Mouse (Mus musculus): ENCODE data around the gene Dclre1b. TPM values are rescaled to one million over a fixed set of nuclear protein-coding genes. Genes with fewer than 3 reads are reported as not detected.
A peak's percentile ranks its signal among the peaks of the same experiment; 100 is the strongest.

The Dclre1b gene
- polyA plus RNA-seq, 1 experiment = 10.1 TPM

DNA sequence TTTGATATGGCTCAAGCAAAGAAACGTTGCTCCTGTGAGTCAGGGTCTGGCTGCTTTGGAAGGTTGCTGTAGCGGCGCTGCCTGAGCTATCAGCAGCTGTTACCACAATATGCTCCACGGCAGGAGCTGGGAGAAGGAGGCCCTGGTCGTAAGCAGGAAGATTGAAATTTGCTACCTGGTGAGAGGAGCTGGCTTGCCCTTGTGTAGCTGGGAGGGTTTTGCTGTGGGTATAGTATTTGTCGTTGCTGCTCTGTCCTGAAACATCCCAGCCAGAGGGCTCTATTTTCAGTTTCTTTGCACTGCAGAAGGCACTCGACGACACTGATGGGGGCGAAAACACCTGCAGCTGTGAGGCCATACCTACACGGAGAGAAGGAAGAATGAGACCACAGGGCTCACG is 31.3 kb downstream of the Dclre1b start:
- no peak overlapping the region for H3K27ac ChIP-seq (ENCODE audit: insufficient read depth, low read length)
- TF ChIP-seq POLR2A (IDR thresholded peaks at IDR 0.05; ENCODE audit: low read depth, low read length) (no peak), CTCF (IDR thresholded peaks at IDR 0.05; ENCODE audit: borderline replicate concordance, insufficient read depth, low read length) (no peak)
- H3K4me3 ChIP-seq (ENCODE audit: insufficient read depth, low read length) = no peak overlapping the region
- H3K4me1 ChIP-seq (ENCODE audit: control insufficient read depth, insufficient read depth, low read length) = no peaks in the 10 kb centered on the region

DNA sequence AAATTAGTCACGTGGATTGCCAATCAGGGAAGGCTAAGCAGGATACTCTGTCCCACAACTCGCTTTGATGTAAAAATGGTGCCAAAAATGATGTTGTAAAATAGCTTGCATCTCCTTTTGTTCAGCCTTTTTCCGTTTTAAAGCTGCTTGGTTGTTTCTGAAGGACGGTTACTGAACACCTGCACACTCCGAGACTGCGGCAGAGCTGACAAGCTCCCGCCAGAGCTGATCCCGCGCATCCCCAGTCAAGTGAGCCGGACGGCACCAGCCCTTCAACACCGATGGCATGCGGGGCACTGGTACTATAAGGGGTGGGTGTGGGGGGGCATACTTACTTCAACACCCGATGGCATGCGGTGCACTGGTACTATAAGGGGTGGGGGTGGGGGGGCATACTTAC is 35.2 kb downstream of the Dclre1b start:
- H3K4me1 ChIP-seq (ENCODE audit: control insufficient read depth, insufficient read depth, low read length) = no peaks in the 10 kb centered on the region
- H3K4me3 ChIP-seq (ENCODE audit: insufficient read depth, low read length) = no peak overlapping the region
- TF ChIP-seq POLR2A (IDR thresholded peaks at IDR 0.05; ENCODE audit: low read depth, low read length) = no peak
- TF ChIP-seq CTCF (IDR thresholded peaks at IDR 0.05; ENCODE audit: borderline replicate concordance, insufficient read depth, low read length) = no peak
- no peak overlapping the region for H3K27ac ChIP-seq (ENCODE audit: insufficient read depth, low read length)

DNA sequence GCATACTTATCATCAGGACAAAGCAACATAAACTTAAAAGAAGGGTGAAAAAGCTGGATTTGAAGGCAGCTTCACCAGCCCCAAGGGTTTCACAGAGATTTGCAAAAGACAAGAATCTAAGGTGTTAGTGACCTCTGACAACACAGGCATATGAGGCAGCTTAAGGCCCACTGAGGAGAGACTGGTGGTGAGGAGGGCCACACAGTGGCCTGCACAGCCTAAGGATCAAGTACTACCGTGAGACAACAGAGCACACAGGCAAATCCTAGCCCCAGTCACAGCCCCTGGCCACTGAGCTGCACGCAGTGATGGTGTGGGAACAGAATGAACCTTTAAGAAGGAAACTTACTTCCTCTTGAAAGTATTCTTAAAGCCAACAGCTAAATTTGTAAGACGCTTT is 35.7 kb downstream of the Dclre1b start:
- TF ChIP-seq CTCF (IDR thresholded peaks at IDR 0.05; ENCODE audit: borderline replicate concordance, insufficient read depth, low read length) (no peak), POLR2A (IDR thresholded peaks at IDR 0.05; ENCODE audit: low read depth, low read length) (no peak)
- H3K27ac ChIP-seq (ENCODE audit: insufficient read depth, low read length) = no peak overlapping the region
- no peaks in the 10 kb centered on the region for H3K4me1 ChIP-seq (ENCODE audit: control insufficient read depth, insufficient read depth, low read length)
- H3K4me3 ChIP-seq (ENCODE audit: insufficient read depth, low read length) = no peak overlapping the region

DNA sequence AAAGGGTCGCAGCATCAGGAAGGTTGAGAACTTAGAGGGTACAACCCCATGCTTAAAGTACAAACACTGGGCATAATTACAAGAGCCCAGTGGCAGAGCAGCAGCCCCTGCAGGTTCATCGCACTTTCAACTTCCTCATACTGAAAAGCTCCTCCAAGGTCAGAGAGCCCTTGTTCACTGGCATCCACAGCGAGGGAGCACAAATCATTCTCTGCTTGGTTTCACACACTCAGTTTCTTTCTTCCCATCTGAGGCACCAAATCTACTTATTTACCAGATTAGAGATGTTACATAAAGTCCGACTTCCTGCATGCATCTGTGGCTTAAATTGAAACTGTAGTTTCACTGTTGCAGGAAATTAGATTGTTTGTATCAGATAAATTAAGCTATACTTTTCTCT is 36.4 kb downstream of the Dclre1b start:
- TF ChIP-seq CTCF (IDR thresholded peaks at IDR 0.05; ENCODE audit: borderline replicate concordance, insufficient read depth, low read length) (no peak), POLR2A (IDR thresholded peaks at IDR 0.05; ENCODE audit: low read depth, low read length) (no peak)
- H3K4me1 ChIP-seq (ENCODE audit: control insufficient read depth, insufficient read depth, low read length) = no peaks in the 10 kb centered on the region
- no peak overlapping the region for H3K4me3 ChIP-seq (ENCODE audit: insufficient read depth, low read length)
- H3K27ac ChIP-seq (ENCODE audit: insufficient read depth, low read length) = no peak overlapping the region

DNA sequence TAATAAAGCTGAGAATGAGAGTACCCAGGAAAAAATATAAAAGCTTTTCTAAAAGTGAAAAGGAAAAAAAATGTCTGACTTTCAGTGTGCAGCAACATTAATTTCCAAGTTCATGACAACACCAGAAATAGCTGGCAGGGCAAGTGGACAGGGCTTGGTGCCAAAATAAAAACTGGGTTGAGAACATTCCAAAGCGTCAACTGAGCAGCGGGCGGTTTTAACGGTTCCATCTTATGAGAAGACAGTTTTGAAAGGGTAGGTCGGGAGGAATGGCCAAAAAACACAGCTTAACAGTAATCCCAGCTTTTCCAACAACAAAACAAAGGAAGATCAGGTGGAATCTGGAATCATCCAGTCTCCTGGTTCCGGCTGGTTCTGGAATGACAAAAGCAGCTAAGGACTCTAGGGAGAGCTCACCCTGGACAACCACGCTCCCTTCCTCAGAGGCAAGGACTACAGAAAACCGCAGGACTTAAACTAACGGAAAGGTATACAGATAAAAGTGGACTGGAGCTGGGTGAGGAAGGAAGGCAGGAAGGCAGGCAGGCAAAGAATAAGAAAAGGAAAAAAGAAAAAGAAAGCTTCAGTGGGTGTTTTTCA is 37.6 kb downstream of the Dclre1b start:
- no peak for TF ChIP-seq CTCF (IDR thresholded peaks at IDR 0.05; ENCODE audit: borderline replicate concordance, insufficient read depth, low read length)
- no peak for TF ChIP-seq POLR2A (IDR thresholded peaks at IDR 0.05; ENCODE audit: low read depth, low read length)
- Histone ChIP-seq H3K27ac (ENCODE audit: insufficient read depth, low read length) (peak overlapping the region; percentile 59), H3K4me3 (ENCODE audit: insufficient read depth, low read length) (no peak overlapping the region)

DNA sequence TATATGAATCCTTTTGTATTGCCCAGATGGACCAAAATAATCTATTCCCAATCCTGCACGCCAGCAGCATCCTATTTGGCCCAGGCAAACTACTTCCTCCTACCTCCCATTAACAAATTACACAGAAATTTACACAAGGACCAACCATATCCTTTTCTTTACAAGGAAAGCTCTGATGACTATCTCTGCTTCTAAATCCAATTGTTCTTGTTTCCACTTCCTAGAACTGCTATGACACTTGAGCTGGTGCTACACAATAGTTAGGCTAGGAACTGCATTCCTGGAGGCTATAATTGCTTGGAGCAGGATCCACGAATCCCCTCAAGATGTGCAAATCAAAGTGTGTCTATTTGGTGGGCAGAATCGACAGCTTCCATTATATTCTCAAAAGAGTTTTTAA is 42.5 kb downstream of the Dclre1b start:
- TF ChIP-seq CTCF (IDR thresholded peaks at IDR 0.05; ENCODE audit: borderline replicate concordance, insufficient read depth, low read length) (no peak), POLR2A (IDR thresholded peaks at IDR 0.05; ENCODE audit: low read depth, low read length) (no peak)
- no peak overlapping the region for H3K4me3 ChIP-seq (ENCODE audit: insufficient read depth, low read length)
- H3K4me1 ChIP-seq (ENCODE audit: control insufficient read depth, insufficient read depth, low read length) = no peaks in the 10 kb centered on the region
- H3K27ac ChIP-seq (ENCODE audit: insufficient read depth, low read length) = no peak overlapping the region

More for the DNA sequence above, 37.6 kb downstream of the Dclre1b start:
- no peaks in the 10 kb centered on the region for H3K4me1 ChIP-seq (ENCODE audit: control insufficient read depth, insufficient read depth, low read length)

DNA sequence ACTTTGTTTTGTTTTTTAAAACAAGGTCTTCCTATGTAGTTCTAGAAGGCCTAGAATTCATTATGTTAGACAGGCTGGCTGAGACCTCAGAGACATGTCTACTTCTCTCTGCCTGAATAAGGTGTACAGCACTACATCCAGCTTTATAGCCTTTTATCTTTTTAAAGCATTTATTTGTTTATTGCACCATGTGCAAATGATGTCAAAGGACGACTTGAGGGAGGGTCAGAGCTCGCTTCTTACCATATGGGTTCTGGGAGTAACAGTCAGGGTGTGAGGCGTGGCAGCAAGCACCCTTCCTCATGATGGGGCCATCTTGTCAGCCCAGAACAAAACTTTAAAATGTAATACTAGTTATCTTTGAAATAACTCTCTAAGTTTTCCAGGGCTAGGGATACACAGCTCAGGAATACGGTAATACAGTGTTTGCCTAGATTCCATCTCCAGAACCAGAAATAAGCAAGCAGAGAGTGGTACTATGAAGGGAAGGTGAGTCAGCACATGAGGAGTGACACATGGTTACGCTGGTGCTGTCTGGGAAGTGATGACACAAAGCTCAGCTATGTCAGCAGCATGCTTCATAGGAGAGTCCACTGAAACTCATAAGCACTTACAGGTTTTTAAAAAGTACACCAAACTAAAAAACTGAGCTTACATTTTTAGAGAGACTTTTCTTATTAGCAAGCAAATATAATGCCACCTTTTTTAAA is 49.8 kb downstream of the Dclre1b start:
- H3K4me1 ChIP-seq (ENCODE audit: control insufficient read depth, insufficient read depth, low read length) = peaks cover 7% of the 10 kb centered on the region
- TF ChIP-seq CTCF (IDR thresholded peaks at IDR 0.05; ENCODE audit: borderline replicate concordance, insufficient read depth, low read length) (no peak), POLR2A (IDR thresholded peaks at IDR 0.05; ENCODE audit: low read depth, low read length) (no peak)
- H3K27ac ChIP-seq (ENCODE audit: insufficient read depth, low read length) = peak overlapping the region; percentile 37; the same call in 1 of the 2 replicates
- H3K4me3 ChIP-seq (ENCODE audit: insufficient read depth, low read length) = no peak overlapping the region

DNA sequence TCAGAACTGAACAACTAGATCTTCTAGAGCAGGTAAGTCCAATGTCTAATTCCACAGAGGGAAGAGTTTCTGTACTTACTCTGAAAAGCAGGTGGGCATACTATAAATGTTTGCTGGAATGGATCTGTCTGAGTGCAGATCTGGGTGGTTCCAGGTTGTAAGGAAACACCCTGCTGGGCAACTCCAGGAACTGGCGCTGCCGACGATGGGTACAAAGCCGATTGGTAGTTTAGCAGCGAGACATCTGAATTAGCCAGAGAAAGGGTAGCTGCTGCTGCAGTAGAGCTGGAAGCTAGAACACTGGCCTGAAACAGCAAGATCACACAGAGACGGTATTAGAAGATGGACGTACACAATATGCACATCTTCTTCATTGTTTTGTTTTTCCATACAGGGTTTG is 50.8 kb downstream of the Dclre1b start:
- no peak for TF ChIP-seq CTCF (IDR thresholded peaks at IDR 0.05; ENCODE audit: borderline replicate concordance, insufficient read depth, low read length)
- TF ChIP-seq POLR2A (IDR thresholded peaks at IDR 0.05; ENCODE audit: low read depth, low read length) = no peak
- Histone ChIP-seq H3K4me3 (ENCODE audit: insufficient read depth, low read length) (no peak overlapping the region), H3K27ac (ENCODE audit: insufficient read depth, low read length) (no peak overlapping the region), H3K4me1 (ENCODE audit: control insufficient read depth, insufficient read depth, low read length) (peaks cover 7% of the 10 kb centered on the region)

DNA sequence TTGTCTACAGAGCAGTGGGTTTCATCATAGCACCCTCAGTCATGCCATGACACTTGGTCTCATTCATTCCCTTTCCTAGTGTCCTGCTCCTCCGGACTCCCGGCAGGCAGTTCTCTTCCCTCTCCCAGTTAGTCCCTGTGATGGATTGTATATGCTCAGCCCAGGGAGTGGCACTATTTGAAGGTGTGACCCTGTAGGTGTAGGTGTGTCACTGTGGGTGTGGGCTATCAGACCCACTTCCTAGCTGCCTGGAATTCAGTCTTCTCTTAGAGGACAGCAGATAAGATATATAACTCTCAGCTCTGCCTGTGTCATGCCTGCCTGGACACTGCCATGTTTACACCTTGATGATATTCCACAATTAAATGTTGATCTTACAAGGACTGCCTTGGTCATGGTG is 52.3 kb downstream of the Dclre1b start:
- Histone ChIP-seq H3K4me3 (ENCODE audit: insufficient read depth, low read length) (no peak overlapping the region), H3K4me1 (ENCODE audit: control insufficient read depth, insufficient read depth, low read length) (peaks cover 7% of the 10 kb centered on the region), H3K27ac (ENCODE audit: insufficient read depth, low read length) (no peak overlapping the region)
- TF ChIP-seq POLR2A (IDR thresholded peaks at IDR 0.05; ENCODE audit: low read depth, low read length) (no peak), CTCF (IDR thresholded peaks at IDR 0.05; ENCODE audit: borderline replicate concordance, insufficient read depth, low read length) (no peak)

DNA sequence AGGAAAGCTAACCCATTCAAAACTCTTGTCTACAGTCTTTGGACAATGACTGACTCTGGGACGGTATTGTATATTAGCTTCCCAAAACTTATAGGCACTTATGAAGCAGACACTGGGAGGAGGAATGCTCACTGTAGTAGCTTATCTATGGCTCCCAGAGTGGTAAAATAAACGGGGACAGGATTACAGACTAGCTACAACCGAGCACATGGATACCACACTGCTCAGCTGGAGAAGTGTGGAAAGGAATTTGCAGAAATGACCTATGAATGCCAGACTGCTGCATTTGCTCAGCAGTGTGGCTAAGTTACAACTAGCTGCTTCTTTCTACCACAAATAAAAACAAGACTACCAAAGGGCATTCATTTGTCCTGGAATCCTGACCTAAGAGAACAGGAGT is 53.9 kb downstream of the Dclre1b start:
- TF ChIP-seq CTCF (IDR thresholded peaks at IDR 0.05; ENCODE audit: borderline replicate concordance, insufficient read depth, low read length) (no peak), POLR2A (IDR thresholded peaks at IDR 0.05; ENCODE audit: low read depth, low read length) (no peak)
- peaks cover 6% of the 10 kb centered on the region for H3K4me1 ChIP-seq (ENCODE audit: control insufficient read depth, insufficient read depth, low read length)
- H3K27ac ChIP-seq (ENCODE audit: insufficient read depth, low read length) = no peak overlapping the region
- no peak overlapping the region for H3K4me3 ChIP-seq (ENCODE audit: insufficient read depth, low read length)
